In genomic region chrX:159709296-159709695, GRCm38 (mm10) we compare ENCODE assay signal across 19 mouse cellular contexts.
A peak's percentile ranks its signal among the peaks of the same experiment; 100 is the strongest.
DNase-seq lines count a peak whose midpoint lies in the region; ATAC-seq and TF ChIP-seq lines count a peak whose summit lies in the region.
"Had no signal": no experiment of that assay in that cellular context is flagged by ENCODE, and none has a peak within 500 bp of the region (broad histone marks: within the 10 kb centered on the region; RNA-seq: fewer than 3 reads in every experiment).

No protein-coding gene starts in this region.

- no peak overlapping the region for H3K9ac ChIP-seq in heart, embryonic 13.5 days
- H3K9ac ChIP-seq in hindbrain, embryonic 14.5 days: no peak overlapping the region
- H3K9ac ChIP-seq: forebrain, embryonic 12.5 days; hindbrain, embryonic 13.5 days had no signal

- no peak for TF ChIP-seq CTCF in layer of hippocampus, adult 2 months (conservative IDR thresholded peaks at IDR 0.05)
- no peak for TF ChIP-seq CTCF in C2C12 (IDR thresholded peaks at IDR 0.05; ENCODE audit: control insufficient read depth, insufficient read depth, insufficient read length)
- no peak for TF ChIP-seq CTCF in small intestine, adult 2 months (IDR thresholded peaks at IDR 0.05; ENCODE audit: extremely low read depth, insufficient read length, insufficient replicate concordance, low read depth, low read length)

- peaks cover 10% of the 10 kb centered on the region for H3K4me1 ChIP-seq in heart, embryonic 13.5 days
- H3K4me1 ChIP-seq in small intestine, adult 2 months (ENCODE audit: control insufficient read depth, insufficient read depth, insufficient read length, low read length): no peaks in the 10 kb centered on the region
- H3K4me1 ChIP-seq in hindbrain, embryonic 14.5 days (replicated peaks; ENCODE audit: control insufficient read depth, insufficient read depth, low read length): peaks cover 4% of the 10 kb centered on the region; the same call in 1 of the 2 replicates
- H3K4me1 ChIP-seq: heart, embryonic 10.5 days had no signal

- ATAC-seq in heart, embryonic 13.5 days (ENCODE audit: extremely low read depth, insufficient number of reproducible peaks, low FRiP score, low TSS enrichment): no peak
- ATAC-seq in hindbrain, embryonic 14.5 days (ENCODE audit: low FRiP score): no peak

- peak overlapping the region; percentile 30; the same call in 1 of the 2 replicates for H3K4me2 ChIP-seq in heart, embryonic 13.5 days
- H3K4me2 ChIP-seq in hindbrain, embryonic 14.5 days (replicated peaks): no peak overlapping the region
- H3K4me2 ChIP-seq: forebrain, embryonic 12.5 days; hindbrain, embryonic 13.5 days had no signal

- no peak for TF ChIP-seq POLR2A in small intestine, adult 2 months (IDR thresholded peaks at IDR 0.05; ENCODE audit: low read depth, low read length)

- H3K4me3 ChIP-seq in heart, embryonic 13.5 days: no peak overlapping the region
- H3K4me3 ChIP-seq in layer of hippocampus, adult 2 months: no peak overlapping the region
- H3K4me3 ChIP-seq in C2C12 (ENCODE audit: insufficient read depth, poor library complexity, severe bottlenecking): peak overlapping the region; percentile 28
- peak overlapping the region; percentile 15 for H3K4me3 ChIP-seq in small intestine, adult 2 months (ENCODE audit: low read depth, low read length)
- H3K4me3 ChIP-seq in hindbrain, embryonic 14.5 days (replicated peaks; ENCODE audit: low read length): no peak overlapping the region
- H3K4me3 ChIP-seq: forebrain, embryonic 12.5 days; heart, embryonic 10.5 days; hindbrain, embryonic 13.5 days had no signal

- H3ac ChIP-seq in C2C12 (ENCODE audit: control insufficient read depth, insufficient read length, low read depth): no peak overlapping the region

- peaks cover 50% of the 10 kb centered on the region for H3K79me2 ChIP-seq in C2C12 (ENCODE audit: control insufficient read depth, insufficient read depth)

- peaks cover 28% of the 10 kb centered on the region for H3K79me3 ChIP-seq in C2C12 (ENCODE audit: low read depth)

- peak overlapping the region; percentile 50; the same call in 1 of the 2 replicates for H3K27ac ChIP-seq in heart, embryonic 13.5 days (replicated peaks)
- H3K27ac ChIP-seq in layer of hippocampus, adult 2 months: peak overlapping the region; percentile 28; the same call in 1 of the 2 replicates
- no peak overlapping the region; the same call in 1 of the 2 replicates for H3K27ac ChIP-seq in small intestine, adult 2 months (ENCODE audit: insufficient read depth, low read depth, low read length)
- H3K27ac ChIP-seq in hindbrain, embryonic 14.5 days: no peak overlapping the region
- H3K27ac ChIP-seq: forebrain, embryonic 12.5 days; heart, embryonic 10.5 days; hindbrain, embryonic 13.5 days had no signal

- no peaks in the 10 kb centered on the region for H3K9me3 ChIP-seq in heart, embryonic 13.5 days
- no peaks in the 10 kb centered on the region for H3K9me3 ChIP-seq in hindbrain, embryonic 14.5 days (ENCODE audit: control insufficient read depth, low read length)
- H3K9me3 ChIP-seq: forebrain, embryonic 12.5 days; heart, embryonic 10.5 days; hindbrain, embryonic 13.5 days had no signal

- DNase-seq in heart, postnatal 10 days: no peak
- no peak for DNase-seq in layer of hippocampus, adult 2 months (ENCODE audit: low spot score in 2 of 2)
- no peak for DNase-seq in layer of hippocampus, postnatal 14 days (ENCODE audit: low spot score in 2 of 2)
- DNase-seq in hindbrain, embryonic 14.5 days (ENCODE audit: low spot score): no peak
- DNase-seq in adrenal gland, postnatal 4 days (ENCODE audit: low spot score in 2 of 2): no peak
- DNase-seq: adrenal gland, postnatal 25 days; cerebellum, adult 8-10 months; gastrocnemius, postnatal 25 days; kidney, adult 18-20 months; layer of hippocampus, postnatal 36 days; lung, adult 18-20 months; lung, postnatal 36 days; right cerebral cortex, postnatal 25 days had no signal

- WGBS in heart, embryonic 13.5 days: 82% methylated on average over 6 of the region's 6 CpGs
- WGBS in small intestine, adult 2 months: 86% methylated on average over 6 of the region's 6 CpGs
- 82% methylated on average over 6 of the region's 6 CpGs for WGBS in hindbrain, embryonic 14.5 days

- no peaks in the 10 kb centered on the region for H3K36me3 ChIP-seq in heart, embryonic 13.5 days
- H3K36me3 ChIP-seq in C2C12 (ENCODE audit: control insufficient read depth, insufficient read depth): no peaks in the 10 kb centered on the region
- H3K36me3 ChIP-seq in small intestine, adult 2 months (ENCODE audit: control insufficient read depth, insufficient read depth, low read length): no peaks in the 10 kb centered on the region
- H3K36me3 ChIP-seq in hindbrain, embryonic 14.5 days (replicated peaks; ENCODE audit: control insufficient read depth, insufficient read depth): no peaks in the 10 kb centered on the region
- H3K36me3 ChIP-seq: forebrain, embryonic 12.5 days; heart, embryonic 10.5 days; hindbrain, embryonic 13.5 days had no signal

- intact Hi-C loops in heart, postnatal 10 days (cut with DNase I): loop anchor here (5.0 kb wide), 1 partner anchor 82 kb away; the partner anchor contains the start of gene Sh3kbp1

- H3K27me3 ChIP-seq in heart, embryonic 13.5 days (replicated peaks): no peaks in the 10 kb centered on the region; the same call in 1 of the 2 replicates
- no peaks in the 10 kb centered on the region for H3K27me3 ChIP-seq in C2C12 (ENCODE audit: control insufficient read depth, insufficient read depth, insufficient read length)
- no peaks in the 10 kb centered on the region for H3K27me3 ChIP-seq in small intestine, adult 2 months (ENCODE audit: control insufficient read depth, insufficient read depth, low read length)
- peaks cover 30% of the 10 kb centered on the region; the same call in 1 of the 2 replicates for H3K27me3 ChIP-seq in hindbrain, embryonic 14.5 days (ENCODE audit: control insufficient read depth, insufficient read depth, low read length)

TF ChIP-seq in C2C12, 6 proteins besides CTCF, POLR2A, EP300 and RAD21:
- no peak for TF ChIP-seq CEBPB (IDR thresholded peaks at IDR 0.05; ENCODE audit: low read depth)
- TF ChIP-seq USF1 (IDR thresholded peaks at IDR 0.05; ENCODE audit: low read depth): no peak
- no peak for TF ChIP-seq FOSL1 (IDR thresholded peaks at IDR 0.05; ENCODE audit: insufficient read depth, low read length, poor library complexity, severe bottlenecking)
- no peak for TF ChIP-seq MAX (IDR thresholded peaks at IDR 0.05)
- no peak for TF ChIP-seq MYOD1 (IDR thresholded peaks at IDR 0.05; ENCODE audit: control insufficient read depth, insufficient read length, low read depth)
- TF ChIP-seq MYOG (IDR thresholded peaks at IDR 0.05; ENCODE audit: control insufficient read depth, extremely low read depth, insufficient read length): no peak

Comparison
In these comparisons a context has a peak if more than half of its experiments do, and no peak if none do; other contexts are left out.
1. H3K27ac ChIP-seq: peak in heart, embryonic 13.5 days (single experiment) and layer of hippocampus, adult 2 months (single experiment); none in small intestine, adult 2 months (single experiment) and hindbrain, embryonic 14.5 days (single experiment).
2. H3K4me3 ChIP-seq: peak in C2C12 (single experiment) and small intestine, adult 2 months (single experiment); none in heart, embryonic 13.5 days (single experiment), layer of hippocampus, adult 2 months (single experiment) and hindbrain, embryonic 14.5 days (single experiment).